ENCODE assay signal across 7 mouse cellular contexts in the genomic region with DNA sequence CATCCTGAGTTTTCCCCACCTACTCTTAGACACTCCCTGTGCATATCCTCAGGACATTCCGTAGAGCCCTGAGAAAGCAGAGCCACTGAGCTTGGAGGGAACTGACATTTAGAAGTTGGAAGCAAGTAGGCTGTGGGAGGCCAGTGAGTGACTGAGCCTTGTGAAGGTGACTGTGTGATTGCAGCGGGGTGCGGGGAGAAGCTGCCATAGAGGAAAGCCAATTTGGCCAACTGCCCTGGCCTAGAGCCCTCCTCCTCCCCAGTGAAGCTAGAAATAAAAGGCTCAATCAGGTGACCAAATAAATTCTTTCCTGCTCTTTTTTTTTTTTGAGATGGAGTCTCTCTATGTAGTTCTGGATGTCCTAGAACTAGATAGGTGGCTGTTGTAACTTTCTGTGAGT. TPM values are rescaled to one million over a fixed set of nuclear protein-coding genes. Genes with fewer than 3 reads are reported as not detected.
DNase-seq lines count a peak whose midpoint lies in the region; ATAC-seq and TF ChIP-seq lines count a peak whose summit lies in the region.

No protein-coding gene starts in this region.

- no peaks in the 10 kb centered on the region for H3K9me3 ChIP-seq in kidney, postnatal 0 days (replicated peaks; ENCODE audit: low read length)
- H3K9me3 ChIP-seq in liver, postnatal 0 days (ENCODE audit: low read length), result no peaks in the 10 kb centered on the region

- H3K36me3 ChIP-seq in kidney, postnatal 0 days (ENCODE audit: insufficient read depth, low read length), result no peaks in the 10 kb centered on the region
- H3K36me3 ChIP-seq in liver, postnatal 0 days (replicated peaks; ENCODE audit: insufficient read depth, low read length), result peaks cover 60% of the 10 kb centered on the region

- H3K27me3 ChIP-seq in kidney, postnatal 0 days (ENCODE audit: insufficient read depth, low read length), result no peaks in the 10 kb centered on the region
- H3K27me3 ChIP-seq in liver, postnatal 0 days (ENCODE audit: insufficient read depth, low read length), result no peaks in the 10 kb centered on the region

- H3K9ac ChIP-seq in kidney, postnatal 0 days (ENCODE audit: low read depth, low read length), result no peak overlapping the region
- H3K9ac ChIP-seq in liver, postnatal 0 days (replicated peaks), result peak overlapping the region; percentile 97

- no peak overlapping the region for H3K4me2 ChIP-seq in kidney, postnatal 0 days (ENCODE audit: low read length)
- H3K4me2 ChIP-seq in liver, postnatal 0 days (ENCODE audit: low read depth, low read length), result peak overlapping the region; percentile 86

- no peak for TF ChIP-seq CTCF in kidney, postnatal 0 days (IDR thresholded peaks at IDR 0.05; ENCODE audit: low read depth)
- TF ChIP-seq CTCF in liver, postnatal 0 days (IDR thresholded peaks at IDR 0.05; ENCODE audit: low read depth), result no peak

- 53% methylated on average over 3 of the region's 3 CpGs for WGBS in kidney, postnatal 0 days
- 71% methylated on average over 3 of the region's 3 CpGs for WGBS in liver, postnatal 0 days (ENCODE audit: insufficient replicate concordance)

- no peak overlapping the region for H3K4me3 ChIP-seq in kidney, postnatal 0 days (replicated peaks; ENCODE audit: low read depth, low read length)
- H3K4me3 ChIP-seq in liver, postnatal 0 days (ENCODE audit: low read depth, low read length), result peak overlapping the region; percentile 99

- peak; percentile 89 to 96 for DNase-seq in adrenal gland, adult (ENCODE audit: inconsistent age in 2 of 2, low spot score in 1 of 2)
- DNase-seq in adrenal gland, postnatal 25 days, result peak; percentile 86
- peak; percentile 83 for DNase-seq in gastrocnemius, postnatal 25 days
- peak; percentile 6 for DNase-seq in kidney, postnatal 0 days (ENCODE audit: low spot score)
- DNase-seq in liver, postnatal 0 days, result no peak

- no peak for TF ChIP-seq EP300 in liver, postnatal 0 days (IDR thresholded peaks at IDR 0.05; ENCODE audit: low read depth)

- no peaks in the 10 kb centered on the region; the same call in 1 of the 2 replicates for H3K4me1 ChIP-seq in kidney, postnatal 0 days (replicated peaks; ENCODE audit: insufficient read depth, low read length)
- peaks cover 27% of the 10 kb centered on the region for H3K4me1 ChIP-seq in liver, postnatal 0 days (ENCODE audit: insufficient read depth)

- ATAC-seq in kidney, postnatal 0 days (replicated peaks; ENCODE audit: low FRiP score, low read depth), result no peak
- ATAC-seq in liver, postnatal 0 days, result no peak
- no peak for ATAC-seq in CD4-positive, CD25-positive, alpha-beta regulatory T cell, adult 4 months
- no peak for ATAC-seq in erythroid progenitor cell, adult 5-6 weeks (replicated peaks; ENCODE audit: low FRiP score, poor library complexity, severe bottlenecking)

- no peak overlapping the region for H3K27ac ChIP-seq in kidney, postnatal 0 days
- H3K27ac ChIP-seq in liver, postnatal 0 days (ENCODE audit: low read depth), result peak overlapping the region; percentile 92

RNA-seq across cellular contexts. Expression of a gene that starts 2.6 kb away (rescaled TPM):
- total RNA-seq in adrenal gland, postnatal 25 days (2021), result 49.8 and 56.3 TPM in 2 replicates
- total RNA-seq in gastrocnemius, postnatal 25 days (2021), result 10 to 100 TPM; 34.1 to 35.2 TPM
- 13.8 and 16.1 TPM in 2 replicates for polyA plus RNA-seq in kidney, postnatal 0 days (2015; fragmentation: Nextera tagmentation; extraction: Ambion mirVana)
- polyA plus RNA-seq in liver, postnatal 0 days (2015; fragmentation: Nextera tagmentation; extraction: Ambion mirVana), result 86.1 and 91.1 TPM in 2 replicates
- polyA plus RNA-seq in CD4-positive, CD25-positive, alpha-beta regulatory T cell, adult 4 months (2017; shearing (Covaris generic)), result 10 to 100 TPM in 1 of 2 experiments, 1 to 10 TPM in 1; 8.3 to 10.9 TPM
- 865 and 926 TPM in 2 replicates for total RNA-seq in erythroid progenitor cell, adult 5-6 weeks (2015; ENCODE audit: low replicate concordance)
- 517 and 556 TPM in 2 replicates for total RNA-seq in erythroid progenitor cell, adult 5-6 weeks (2017; ENCODE audit: low replicate concordance)

RNA-seq across cellular contexts. Expression of a gene that starts 6.9 kb away (rescaled TPM):
- 16.9 and 21.8 TPM in 2 replicates for total RNA-seq in adrenal gland, postnatal 25 days (2021)
- 1 to 10 TPM; 7.1 to 7.9 TPM for total RNA-seq in gastrocnemius, postnatal 25 days (2021)
- polyA plus RNA-seq in kidney, postnatal 0 days (2015; fragmentation: Nextera tagmentation; extraction: Ambion mirVana), result 10.8 and 12.8 TPM in 2 replicates
- 7.4 and 8.4 TPM in 2 replicates for polyA plus RNA-seq in liver, postnatal 0 days (2015; fragmentation: Nextera tagmentation; extraction: Ambion mirVana)
- 10 to 100 TPM in 1 of 2 experiments, 1 to 10 TPM in 1; 6.8 to 12.1 TPM for polyA plus RNA-seq in CD4-positive, CD25-positive, alpha-beta regulatory T cell, adult 4 months (2017; shearing (Covaris generic))
- total RNA-seq in erythroid progenitor cell, adult 5-6 weeks (2015; ENCODE audit: low replicate concordance), result 65.4 and 66.0 TPM in 2 replicates
- total RNA-seq in erythroid progenitor cell, adult 5-6 weeks (2017; ENCODE audit: low replicate concordance), result 27.2 and 42.7 TPM in 2 replicates

RNA-seq across cellular contexts. Expression of a gene that starts 44.4 kb away (rescaled TPM):
- total RNA-seq in adrenal gland, postnatal 25 days (2021), result 85.3 and 91.7 TPM in 2 replicates
- total RNA-seq in gastrocnemius, postnatal 25 days (2021), result 10 to 100 TPM; 27.9 to 34.0 TPM
- 56.4 and 57.5 TPM in 2 replicates for polyA plus RNA-seq in kidney, postnatal 0 days (2015; fragmentation: Nextera tagmentation; extraction: Ambion mirVana)
- 44.7 and 56.3 TPM in 2 replicates for polyA plus RNA-seq in liver, postnatal 0 days (2015; fragmentation: Nextera tagmentation; extraction: Ambion mirVana)
- 100 to 1,000 TPM in 1 of 2 experiments, 10 to 100 TPM in 1; 85.3 to 138 TPM for polyA plus RNA-seq in CD4-positive, CD25-positive, alpha-beta regulatory T cell, adult 4 months (2017; shearing (Covaris generic))
- 268 and 506 TPM in 2 replicates for total RNA-seq in erythroid progenitor cell, adult 5-6 weeks (2015; ENCODE audit: low replicate concordance)
- 686 and 829 TPM in 2 replicates for total RNA-seq in erythroid progenitor cell, adult 5-6 weeks (2017; ENCODE audit: low replicate concordance)

RNA-seq across cellular contexts. Expression of a gene that starts 53.8 kb away (rescaled TPM):
- total RNA-seq in adrenal gland, postnatal 25 days (2021), result 14.5 and 15.9 TPM in 2 replicates
- 1 to 10 TPM; 3.6 to 4.0 TPM for total RNA-seq in gastrocnemius, postnatal 25 days (2021)
- 12.6 and 13.2 TPM in 2 replicates for polyA plus RNA-seq in kidney, postnatal 0 days (2015; fragmentation: Nextera tagmentation; extraction: Ambion mirVana)
- polyA plus RNA-seq in liver, postnatal 0 days (2015; fragmentation: Nextera tagmentation; extraction: Ambion mirVana), result 1.7 and 1.8 TPM in 2 replicates
- polyA plus RNA-seq in CD4-positive, CD25-positive, alpha-beta regulatory T cell, adult 4 months (2017; shearing (Covaris generic)), result 1 to 10 TPM; 2.8 to 2.9 TPM
- total RNA-seq in erythroid progenitor cell, adult 5-6 weeks (2015; ENCODE audit: low replicate concordance), result 6.1 and 15.5 TPM in 2 replicates
- 6.5 and 10.5 TPM in 2 replicates for total RNA-seq in erythroid progenitor cell, adult 5-6 weeks (2017; ENCODE audit: low replicate concordance)

RNA-seq across cellular contexts. Expression of a gene that starts 53.9 kb away (rescaled TPM):
- total RNA-seq in adrenal gland, postnatal 25 days (2021), result 10.5 and 11.8 TPM in 2 replicates
- 1 to 10 TPM; 4.6 to 5.1 TPM for total RNA-seq in gastrocnemius, postnatal 25 days (2021)
- 2.7 and 2.9 TPM in 2 replicates for polyA plus RNA-seq in kidney, postnatal 0 days (2015; fragmentation: Nextera tagmentation; extraction: Ambion mirVana)
- polyA plus RNA-seq in liver, postnatal 0 days (2015; fragmentation: Nextera tagmentation; extraction: Ambion mirVana), result 1.3 and 1.4 TPM in 2 replicates
- polyA plus RNA-seq in CD4-positive, CD25-positive, alpha-beta regulatory T cell, adult 4 months (2017; shearing (Covaris generic)), result 1 to 10 TPM; 1.6 to 2.5 TPM
- total RNA-seq in erythroid progenitor cell, adult 5-6 weeks (2015; ENCODE audit: low replicate concordance), result 1.7 and 4.7 TPM in 2 replicates
- total RNA-seq in erythroid progenitor cell, adult 5-6 weeks (2017; ENCODE audit: low replicate concordance), result 5.0 and 6.9 TPM in 2 replicates
